Mouse (Mus musculus) left cerebral cortex, postnatal 4 days (tissue): Measurements from ENCODE around the gene Dnpep. TPM values are rescaled to one million over a fixed set of nuclear protein-coding genes. Genes with fewer than 3 reads are reported as not detected.

Experiments used
- DNase-seq: peaks from one replicate; pipeline ENCODE4 v3.0.0-alpha.2; 2022
- intact Hi-C: fragments of 180-260 bp; cut with DNase I; formaldehyde crosslinking; loops from one replicate; pipeline ENCODE4 v1.15.1; 2025
- total RNA-seq, 2 experiments: library from RNA; stranded (reverse); gene quantifications; 2 replicates each; pipeline ENCODE4 v1.2.3; 2021

Gene Dnpep
- total RNA-seq, 2 experiments from 2014 or later, result 87.9 to 96.9 TPM

DNA sequence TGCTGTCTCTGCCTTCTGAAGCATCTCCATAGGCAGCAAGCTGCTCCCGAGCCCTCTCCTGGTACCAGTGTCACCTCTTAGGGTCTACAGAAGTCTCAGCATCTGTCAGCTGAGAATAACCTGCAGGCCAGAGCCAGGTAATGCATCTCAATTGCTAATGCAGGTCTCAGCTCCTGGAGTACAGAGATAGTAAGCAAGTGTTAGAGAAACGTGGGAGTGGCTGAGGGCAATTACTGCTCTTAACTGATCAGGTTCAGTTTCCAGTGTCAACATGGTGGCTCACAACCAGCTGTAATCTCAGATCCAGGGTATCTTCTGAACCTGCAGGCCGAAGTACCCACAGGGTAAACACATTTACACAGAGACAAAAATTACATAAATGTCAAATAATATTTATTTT, 18.7 kb upstream of the Dnpep start:
- DNase-seq, result no peak
- intact Hi-C loops, result no loop called here

DNA sequence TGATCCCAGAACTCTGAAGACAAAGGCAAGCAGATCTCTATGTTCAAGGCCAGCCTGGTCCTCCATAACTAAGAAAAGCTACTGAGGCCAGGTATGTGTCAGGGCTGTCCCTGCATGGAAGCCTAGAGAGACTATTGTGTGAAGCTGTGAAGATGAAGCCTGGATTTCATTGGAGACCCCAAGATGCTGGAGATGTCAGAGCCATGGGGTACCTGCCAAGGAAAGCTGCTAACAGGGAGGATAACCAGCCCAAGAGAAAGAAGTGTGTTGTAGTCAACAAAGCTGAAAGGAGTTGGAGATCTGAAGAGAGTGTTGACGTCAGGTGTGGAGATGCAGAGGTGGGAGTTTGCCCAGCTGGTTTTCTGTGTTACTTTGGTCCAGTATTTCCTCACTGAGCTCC, 13.5 kb upstream of the Dnpep start:
- no peak for DNase-seq
- intact Hi-C loops, result no loop called here

DNA sequence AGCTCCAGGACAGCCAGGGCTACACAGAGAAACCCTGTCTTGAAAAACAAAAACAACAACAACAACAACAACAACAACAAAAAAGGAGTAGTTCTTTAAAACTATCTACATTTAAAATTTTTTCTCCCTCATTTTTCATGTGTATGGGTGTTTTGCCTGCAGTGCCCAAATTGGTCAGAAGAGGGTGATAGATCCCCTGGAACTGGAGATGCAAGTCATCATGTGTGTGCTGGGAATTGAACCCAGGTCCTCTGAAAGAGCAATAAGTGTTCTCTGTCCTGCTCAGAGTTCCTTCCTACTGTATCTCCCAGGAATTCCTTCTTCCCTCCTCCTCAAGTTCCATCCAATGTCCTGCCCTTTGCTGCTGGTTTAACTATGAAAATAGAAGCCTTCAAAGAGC, 9.7 kb upstream of the Dnpep start:
- intact Hi-C loops, result no loop called here
- no peak for DNase-seq

DNA sequence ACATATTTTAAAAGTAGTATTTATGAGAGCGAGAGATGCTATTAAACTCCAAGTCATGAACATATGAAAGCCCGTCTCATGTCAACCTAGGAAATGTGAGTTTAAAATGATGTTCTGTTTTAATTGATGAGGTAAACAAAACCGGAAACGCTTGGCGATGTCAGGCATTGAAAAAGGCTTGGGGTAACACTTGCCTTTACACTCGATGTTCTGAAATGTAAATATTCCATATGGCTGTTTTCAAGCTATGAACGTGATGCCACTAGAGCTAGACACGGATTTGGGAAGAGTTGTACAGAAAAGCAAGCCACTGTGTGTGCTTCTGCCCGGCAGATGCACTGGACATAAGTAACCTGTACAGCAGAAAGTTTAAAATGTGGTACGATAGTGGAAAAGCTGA, 1.4 kb upstream of the Dnpep start:
- intact Hi-C loops, result no loop called here
- no peak for DNase-seq

DNA sequence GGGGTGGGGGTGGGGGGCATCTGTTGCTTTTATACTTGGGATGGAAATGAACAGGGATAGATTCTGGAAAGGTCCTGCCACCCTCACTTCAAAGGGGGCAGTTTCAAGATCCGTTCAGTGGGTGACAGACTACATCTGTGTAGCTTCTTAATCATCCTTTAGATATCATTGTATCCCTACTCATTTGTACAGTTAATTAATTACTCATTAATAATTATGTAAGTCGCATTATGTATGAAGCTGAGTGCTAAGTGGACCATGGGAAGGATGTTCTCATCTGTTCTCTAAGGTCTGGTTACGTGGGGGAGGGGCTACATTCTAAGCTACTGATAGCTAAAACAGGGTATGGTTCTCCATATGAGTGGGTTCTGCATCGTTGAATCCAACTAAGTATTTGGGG, 946 bp upstream of the Dnpep start:
- intact Hi-C loops, result no loop called here
- no peak for DNase-seq

GRCm38 (mm10) chr1:75318301-75318700, 511 bp upstream of the Dnpep start:
- intact Hi-C loops, result no loop called here
- no peak for DNase-seq

GRCm38 (mm10) chr1:75316861-75317240, 939 bp downstream of the Dnpep start:
- DNase-seq, result peak; percentile 83
- intact Hi-C loops, result no loop called here

- intact Hi-C loops, result no loop called here
- DNase-seq, result no peak
Measured at GRCm38 (mm10) chr1:75315456-75316365, 2.1 kb downstream of the Dnpep start.

GRCm38 (mm10) chr1:75315011-75315410, 2.8 kb downstream of the Dnpep start:
- intact Hi-C loops, result no loop called here
- DNase-seq, result no peak

DNA sequence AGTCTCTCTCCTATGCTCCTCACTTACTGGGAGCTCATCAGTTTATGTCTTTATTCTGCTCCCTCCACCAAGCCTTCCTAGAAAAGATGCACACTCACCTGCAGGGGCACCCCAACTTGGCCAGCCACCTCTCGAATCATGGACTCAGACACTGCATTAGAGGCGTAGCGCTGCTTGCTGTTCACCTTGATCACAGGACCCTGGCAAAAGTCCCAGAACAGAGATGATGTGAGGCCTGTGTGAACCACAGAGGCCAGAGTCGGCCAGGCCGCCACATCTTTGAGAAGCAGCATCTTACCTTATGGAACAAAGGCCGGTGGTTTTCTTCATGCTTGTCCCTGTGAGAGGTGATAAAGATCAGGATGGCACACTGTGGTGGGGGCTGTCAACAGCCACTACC, 6.1 kb downstream of the Dnpep start:
- DNase-seq, result no peak
- intact Hi-C loops, result no loop called here

DNA sequence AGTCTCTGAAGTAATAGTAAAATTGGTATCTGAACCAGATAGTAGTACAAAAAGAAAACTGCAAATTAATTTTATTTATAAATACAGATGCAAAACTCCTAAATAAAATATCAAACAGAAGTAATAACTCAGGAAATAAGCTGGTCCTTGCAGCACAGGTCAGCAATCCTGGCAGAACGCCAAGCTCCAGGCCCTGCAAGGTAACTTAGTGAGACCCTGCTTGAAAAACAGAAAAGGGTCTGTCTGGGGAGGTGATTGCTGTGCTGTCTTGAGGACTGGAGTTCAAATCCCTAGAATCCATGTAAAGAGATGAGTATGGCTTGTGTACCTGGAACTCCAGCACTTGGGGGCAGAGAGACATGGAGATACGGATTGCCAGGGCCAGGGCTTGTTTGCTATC, 13.1 kb downstream of the Dnpep start:
- intact Hi-C loops, result no loop called here
- no peak for DNase-seq

DNA sequence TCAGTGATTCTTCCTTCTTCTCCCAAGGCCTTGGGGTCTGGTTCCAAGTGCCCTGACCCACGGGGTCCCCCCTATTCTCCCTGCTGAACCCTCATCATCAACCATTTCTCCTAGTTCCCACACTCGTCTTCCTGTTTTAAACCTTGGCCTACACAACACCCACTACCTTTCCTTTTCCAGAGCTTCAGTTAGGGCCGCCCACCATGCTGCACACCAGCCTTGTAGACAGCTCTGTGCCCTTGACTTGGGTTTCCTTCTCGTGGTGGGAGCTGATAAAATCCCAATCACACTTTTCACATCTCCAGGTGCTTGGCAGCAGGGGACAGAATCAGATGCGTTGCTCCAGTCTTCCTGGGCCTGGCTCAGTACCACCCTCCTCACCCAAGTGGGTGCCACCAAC, 23.5 kb downstream of the Dnpep start:
- intact Hi-C loops, result no loop called here
- DNase-seq, result no peak

DNA sequence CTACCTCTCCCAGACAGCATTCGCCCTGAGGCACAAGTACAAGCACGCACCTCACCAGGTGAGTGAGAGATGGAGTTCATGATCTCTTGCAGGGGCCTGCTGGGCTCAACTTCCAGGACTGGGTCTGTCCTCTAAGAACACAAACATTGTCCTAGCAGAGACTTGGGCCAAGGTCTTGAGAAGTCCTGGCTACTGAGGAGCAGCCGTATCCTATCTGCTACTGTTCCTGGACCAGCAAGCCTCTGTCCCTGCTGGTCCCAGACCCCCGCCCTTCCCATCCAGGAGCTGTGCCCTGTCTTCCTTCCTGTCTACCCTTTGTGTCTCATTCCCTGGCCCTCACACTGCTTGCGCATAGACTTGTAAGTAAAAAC, 24.5 kb downstream of the Dnpep start:
- intact Hi-C loops, result no loop called here
- DNase-seq, result no peak

- intact Hi-C loops, result no loop called here
- DNase-seq, result no peak
Measured at GRCm38 (mm10) chr1:75292476-75293330, 25.1 kb downstream of the Dnpep start.

- no peak for DNase-seq
- intact Hi-C loops, result no loop called here
Measured at GRCm38 (mm10) chr1:75291321-75291720, 26.5 kb downstream of the Dnpep start.

- intact Hi-C loops, result no loop called here
- peak; percentile 56 for DNase-seq
Measured at GRCm38 (mm10) chr1:75290582-75290981, 27.2 kb downstream of the Dnpep start.

DNA sequence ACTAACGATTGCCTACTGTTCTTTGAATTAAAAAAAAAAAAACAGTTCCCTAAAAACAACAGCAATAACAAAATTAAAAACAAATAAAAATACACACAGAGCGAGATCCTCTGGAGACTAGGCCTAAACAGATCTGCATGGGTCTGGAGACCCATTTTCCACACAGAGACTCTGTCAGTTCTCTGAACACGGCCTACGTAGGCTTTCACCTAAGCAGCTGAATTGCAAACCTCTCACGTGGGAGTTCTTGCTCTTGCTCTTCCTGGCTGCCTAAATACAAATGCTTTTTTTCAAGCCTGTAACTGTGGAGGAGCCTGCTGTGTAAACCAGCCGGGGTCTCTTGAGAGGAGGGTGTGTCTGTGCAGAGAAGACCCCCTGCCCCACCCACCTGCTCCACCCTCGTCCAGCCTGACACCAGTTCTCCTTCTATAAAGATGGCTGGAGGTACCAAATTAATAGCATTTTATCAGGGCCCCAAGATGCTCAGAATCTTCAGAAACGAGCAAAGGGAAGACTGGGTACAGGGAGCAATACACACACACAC, 27.8 kb downstream of the Dnpep start:
- no peak for DNase-seq
- intact Hi-C loops, result loop anchor here (2.0 kb wide), 1 partner anchor 25 kb away; the partner anchor contains the start of gene Ptprn

DNA sequence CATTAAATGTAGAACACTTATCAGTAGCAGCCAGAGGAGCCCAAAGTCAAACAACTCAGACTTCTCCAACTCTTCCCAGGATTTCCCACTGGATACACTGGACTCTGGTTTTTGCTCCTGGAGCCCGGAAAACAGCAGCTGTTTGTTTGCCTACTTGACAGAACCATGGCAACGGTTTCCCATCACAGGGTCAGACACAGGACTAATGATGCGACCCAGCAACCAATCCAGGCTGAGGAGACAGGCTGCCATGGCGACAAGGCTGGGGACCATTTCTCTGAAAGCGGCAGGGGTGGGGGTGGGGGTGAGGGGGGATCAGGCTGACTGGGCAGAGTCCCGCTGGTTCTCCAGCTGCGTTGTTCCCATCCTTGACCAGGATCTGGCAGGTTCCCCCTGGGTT, 28.4 kb downstream of the Dnpep start:
- DNase-seq, result peak; percentile 63
- intact Hi-C loops, result loop anchor here (2.0 kb wide), 1 partner anchor 25 kb away; the partner anchor contains the start of gene Ptprn

- DNase-seq, result no peak
- intact Hi-C loops, result no loop called here
Measured at GRCm38 (mm10) chr1:75284911-75285310, 32.9 kb downstream of the Dnpep start.

DNA sequence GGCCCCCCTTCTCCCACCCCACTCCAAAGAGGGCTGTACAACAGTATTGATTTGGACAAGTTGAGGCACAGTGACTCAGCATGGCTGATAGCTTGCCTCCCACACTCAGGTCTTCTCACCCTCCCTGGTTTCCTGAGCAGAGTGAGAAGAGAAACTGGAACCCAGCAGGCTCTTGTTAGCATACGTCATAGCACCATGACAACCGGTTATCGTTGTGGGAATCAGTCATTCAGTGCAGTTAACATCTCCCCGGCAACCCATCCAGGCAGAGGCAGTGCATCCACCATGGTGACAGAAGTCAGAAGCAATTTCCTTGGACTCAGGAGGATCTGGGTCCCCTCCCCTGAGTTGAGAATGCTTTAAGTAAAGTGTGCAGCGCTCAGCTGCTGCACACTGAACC, 34.8 kb downstream of the Dnpep start:
- intact Hi-C loops, result no loop called here
- no peak for DNase-seq

GRCm38 (mm10) chr1:75278228-75278627, 39.6 kb downstream of the Dnpep start, which contains the start of gene Resp18:
Gene Resp18 (minus strand): TSS chr1:75278415.
- no peak for DNase-seq
- intact Hi-C loops, result no loop called here
